Mouse (Mus musculus) erythroblast, embryonic 14.5 days (primary cell): ENCODE data around the gene Grik4.

Source experiments
- GATA1 ChIP-seq: IDR thresholded peaks from 2 replicates; pipeline ENCODE4 v1.6.1; 2012; ENCODE audit warnings: low read length, inconsistent platforms, mixed read lengths
- TAL1 ChIP-seq: IDR thresholded peaks from 3 replicates; pipeline ENCODE4 v1.6.1; 2012; ENCODE audit warnings: low read length, inconsistent platforms, mixed read lengths

DNA sequence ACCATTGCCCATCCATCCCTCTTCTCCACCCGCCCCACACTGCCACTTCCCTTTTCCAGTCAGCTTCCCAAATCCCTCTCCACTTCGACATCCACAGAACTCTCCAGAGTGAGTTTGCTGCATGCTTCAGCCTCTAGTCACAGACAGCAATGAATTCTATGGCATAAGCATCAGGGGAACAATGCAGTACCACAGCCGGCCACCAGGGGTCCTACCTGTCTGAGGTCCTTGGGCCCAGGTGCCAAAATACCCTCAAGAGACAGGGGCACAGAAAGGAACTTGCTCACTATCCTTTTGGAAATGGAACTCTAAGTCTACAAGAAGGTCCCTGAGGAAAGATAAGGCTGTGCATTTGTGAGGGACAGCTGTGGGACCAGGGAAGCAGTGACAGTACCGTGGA lies 256.1 kb downstream of the Grik4 start:
- TF ChIP-seq GATA1 (no peak), TAL1 (no peak)
